Mouse (Mus musculus): ENCODE data around the gene Pus7. TPM values are rescaled to one million over a fixed set of nuclear protein-coding genes. Genes with fewer than 3 reads are reported as not detected.

Gene Pus7
- polyA plus RNA-seq (2015; fragmentation: Nextera tagmentation; extraction: Ambion mirVana), result 15.1 and 19.7 TPM in 2 replicates

DNA sequence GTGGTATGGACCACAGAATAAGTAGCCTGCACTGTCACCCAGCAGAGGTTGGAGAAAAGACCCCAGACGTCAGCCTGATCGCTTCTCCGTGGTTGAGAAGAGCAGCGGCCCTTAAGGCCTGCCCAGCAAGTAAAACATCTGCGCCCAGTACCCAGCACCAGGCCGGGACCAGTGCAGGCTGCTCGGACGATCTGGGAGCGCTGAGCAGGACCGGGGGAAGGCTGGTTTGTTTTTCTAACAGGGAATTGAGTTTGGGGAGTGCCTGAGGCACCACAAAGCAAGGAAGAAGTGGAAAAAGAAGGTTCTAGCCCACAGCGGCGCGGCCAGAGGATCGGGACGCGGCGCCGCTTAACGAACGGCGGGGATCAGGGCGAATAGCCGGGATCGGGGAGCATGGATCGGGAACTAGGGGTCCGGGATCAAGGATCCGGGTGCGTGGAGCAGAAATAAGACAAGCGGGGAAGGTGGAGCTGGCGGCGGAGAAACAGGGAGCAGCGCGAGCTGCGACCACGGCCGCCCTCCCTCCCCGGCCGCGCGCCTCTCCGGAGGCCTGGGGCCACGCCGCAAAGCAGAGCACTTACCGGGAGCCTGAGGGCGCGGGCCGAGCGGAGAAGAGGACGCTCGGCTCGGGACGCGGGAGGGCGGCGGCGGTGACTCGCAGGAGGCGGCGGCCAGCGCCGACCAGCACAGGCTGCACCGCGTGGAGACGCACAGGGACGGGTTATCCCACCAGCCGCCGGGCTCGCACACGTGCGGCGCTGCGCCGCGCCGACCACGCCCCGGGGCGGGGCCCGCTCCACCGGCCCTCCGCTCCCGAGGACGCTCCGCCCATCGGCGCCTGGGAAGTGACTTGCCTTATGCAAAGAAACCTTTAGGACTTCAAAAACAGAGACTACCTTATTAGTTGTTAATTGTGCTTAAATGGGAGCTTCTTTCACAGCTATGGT, at the start of gene Pus7:
Gene Pus7 (minus strand): TSS at position 781 of the 947 bp plus-strand sequence.
- peak; percentile 93 for ATAC-seq (ENCODE audit: low FRiP score)
- WGBS, result under 1% methylated on average over 74 of the region's 86 CpGs
- peak within 1 kb of the TSS; percentile 88 for H3K4me3 ChIP-seq (replicated peaks)
- H3K27me3 ChIP-seq (replicated peaks), result no peaks in the 10 kb centered on the region
- peaks cover 30% of the 10 kb centered on the region for H3K4me1 ChIP-seq
- peak within 1 kb of the TSS; percentile 86 for H3K9ac ChIP-seq (replicated peaks)
- no peaks in the 10 kb centered on the region for H3K9me3 ChIP-seq (replicated peaks)
- peak within 1 kb of the TSS; percentile 74 for H3K4me2 ChIP-seq
- H3K36me3 ChIP-seq, result no peaks in the 10 kb centered on the region
- peak within 1 kb of the TSS; percentile 65 for H3K27ac ChIP-seq (replicated peaks)

DNA sequence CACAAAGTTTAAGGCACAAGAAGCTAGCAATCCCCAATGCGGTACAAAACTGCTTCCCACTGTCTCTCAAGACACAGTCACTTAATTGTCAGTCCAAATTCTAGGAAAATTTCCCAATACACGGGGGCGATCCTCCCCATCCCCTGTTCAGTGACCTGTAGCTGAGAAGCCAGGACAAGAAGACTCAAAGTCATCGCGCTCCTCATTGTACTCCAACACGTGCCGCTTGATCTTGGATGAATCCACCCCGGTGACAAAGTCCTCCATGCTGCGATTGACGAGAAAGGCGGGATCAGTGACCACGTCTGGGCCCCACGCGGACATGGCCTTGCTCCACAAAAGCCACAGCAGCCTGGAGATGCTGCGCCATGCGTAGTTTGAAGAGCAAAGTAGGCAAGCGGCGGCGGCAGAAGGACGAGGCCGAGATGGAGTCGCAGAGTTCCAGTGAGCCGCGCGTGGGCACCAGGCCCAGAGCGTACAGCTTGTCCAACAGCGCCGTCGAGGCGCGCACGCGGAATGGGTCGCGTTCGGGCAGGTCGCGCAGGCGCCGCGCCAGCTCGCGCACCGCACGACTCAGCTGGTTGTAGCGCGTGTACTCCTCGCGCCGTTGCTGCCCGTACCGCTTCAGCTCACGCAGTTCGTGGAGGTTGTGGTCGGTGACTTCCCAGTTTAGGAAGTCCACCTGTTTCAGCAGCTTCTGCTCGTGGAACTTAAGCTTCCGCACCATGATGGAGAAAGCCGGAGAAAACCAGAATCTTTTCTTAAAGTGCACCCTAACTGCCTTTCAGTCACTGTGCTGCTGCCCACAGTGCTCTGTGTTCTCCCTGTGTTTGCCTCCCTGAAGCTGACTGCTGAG, 47.6 kb upstream of the Pus7 start:
- WGBS, result 47% methylated on average over 58 of the region's 58 CpGs
- ATAC-seq (ENCODE audit: low FRiP score), result no peak
- H3K9me3 ChIP-seq (replicated peaks), result no peaks in the 10 kb centered on the region

DNA sequence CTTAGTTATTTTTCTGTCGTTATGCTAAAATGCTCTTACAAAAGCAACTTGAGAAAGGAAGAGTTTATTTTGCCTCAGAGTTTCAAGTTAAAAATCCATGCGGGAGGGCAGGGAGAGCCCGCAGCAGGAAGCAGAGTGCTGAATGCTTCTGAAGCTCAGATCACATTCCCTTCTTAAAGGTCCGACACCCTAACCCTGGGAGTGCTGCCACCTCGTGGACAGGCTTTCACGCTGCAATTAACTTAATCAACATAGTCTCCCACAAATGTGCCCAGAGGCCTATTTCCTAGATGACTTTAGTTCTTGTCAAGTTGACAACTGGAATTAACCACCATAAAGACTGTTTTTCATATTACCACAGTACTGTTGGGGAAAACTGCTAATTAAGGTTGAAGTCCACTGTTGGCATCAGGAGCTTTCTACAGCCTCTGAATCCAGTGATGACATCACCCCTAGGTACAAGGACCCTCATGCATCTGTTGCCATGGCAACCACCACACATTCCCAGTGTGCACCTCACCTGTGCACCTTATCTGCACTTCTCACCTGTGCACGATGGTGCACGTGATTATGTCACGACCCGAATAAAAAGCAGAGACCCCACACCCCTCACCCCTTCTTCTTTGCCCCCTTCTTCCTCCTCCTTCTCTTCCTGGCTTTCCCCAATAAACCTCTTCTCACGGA, 43.0 kb upstream of the Pus7 start:
- 39% methylated on average over 11 of the region's 11 CpGs for WGBS
- no peaks in the 10 kb centered on the region for H3K36me3 ChIP-seq
- no peak overlapping the region for H3K4me3 ChIP-seq (replicated peaks)
- H3K27ac ChIP-seq (replicated peaks), result no peak overlapping the region
- ATAC-seq (ENCODE audit: low FRiP score), result no peak
- 0 out of 2 replicates have a peak, but pooled peaks cover 3% of the 10 kb centered on the region for H3K4me1 ChIP-seq
- H3K4me2 ChIP-seq, result no peak overlapping the region
- peaks cover 12% of the 10 kb centered on the region for H3K27me3 ChIP-seq (replicated peaks)
- no peaks in the 10 kb centered on the region for H3K9me3 ChIP-seq (replicated peaks)
- no peak overlapping the region for H3K9ac ChIP-seq (replicated peaks)

More for the DNA sequence above, 47.6 kb upstream of the Pus7 start:
- Histone ChIP-seq H3K27ac (replicated peaks) (no peak overlapping the region), H3K4me2 (peak overlapping the region; percentile 48), H3K4me1 (0 out of 2 replicates have a peak, but pooled peaks cover 3% of the 10 kb centered on the region), H3K4me3 (replicated peaks) (peak overlapping the region; percentile 24), H3K9ac (replicated peaks) (no peak overlapping the region), H3K36me3 (no peaks in the 10 kb centered on the region), H3K27me3 (replicated peaks) (peaks cover 18% of the 10 kb centered on the region)

DNA sequence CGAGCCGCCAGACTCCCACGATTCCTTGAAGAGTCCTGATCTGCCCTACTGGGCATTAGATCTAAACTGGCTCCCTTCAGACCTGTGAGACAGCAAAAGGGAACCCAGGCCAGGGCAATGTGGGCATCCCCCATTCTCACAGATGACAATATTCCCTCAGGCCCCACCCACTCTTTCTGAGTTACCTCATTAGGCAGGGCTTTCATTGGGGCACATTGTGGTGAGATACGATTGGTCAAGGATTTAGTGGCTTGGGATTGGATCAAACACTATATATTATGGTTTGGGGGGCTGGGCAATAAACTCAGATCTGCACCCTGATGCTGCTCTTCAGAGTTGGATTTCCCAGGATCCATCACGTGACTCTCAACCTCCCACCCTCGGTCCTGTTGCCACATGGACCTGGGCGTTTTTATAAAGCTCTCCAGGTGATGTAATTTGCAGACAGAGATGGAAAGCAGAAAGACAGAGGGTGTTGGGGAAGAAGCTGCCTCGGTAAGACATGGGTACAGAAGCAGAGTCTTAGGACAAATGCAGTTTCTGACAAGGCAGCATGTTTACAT, 40.7 kb upstream of the Pus7 start:
- H3K36me3 ChIP-seq, result peaks cover 12% of the 10 kb centered on the region
- no peak overlapping the region for H3K9ac ChIP-seq (replicated peaks)
- no peak for ATAC-seq (ENCODE audit: low FRiP score)
- no peak overlapping the region for H3K4me2 ChIP-seq
- H3K4me3 ChIP-seq (replicated peaks), result no peak overlapping the region
- H3K9me3 ChIP-seq (replicated peaks), result no peaks in the 10 kb centered on the region
- H3K4me1 ChIP-seq, result no peaks in the 10 kb centered on the region
- H3K27me3 ChIP-seq (replicated peaks), result no peaks in the 10 kb centered on the region
- 80% methylated on average over 8 of the region's 8 CpGs for WGBS
- H3K27ac ChIP-seq (replicated peaks), result no peak overlapping the region

DNA sequence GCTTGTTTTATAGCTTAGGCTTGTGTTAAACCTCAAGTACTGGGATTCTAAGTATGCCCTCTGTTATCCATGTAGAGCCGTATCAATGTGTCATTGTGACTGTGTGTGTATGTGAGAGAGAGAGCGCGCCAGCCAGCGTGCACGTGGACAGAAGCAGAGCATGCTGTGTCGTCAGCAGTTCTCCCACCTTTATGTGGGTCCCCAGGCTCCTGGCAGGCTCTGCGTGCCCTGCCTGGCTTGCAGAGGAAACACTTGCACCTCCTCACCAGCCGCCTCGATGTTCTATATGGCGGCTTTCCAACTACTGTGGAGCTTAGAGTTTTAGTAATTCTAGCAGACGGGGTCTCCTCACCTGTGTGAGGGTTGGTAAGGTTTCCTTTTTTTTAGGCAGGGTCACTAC, 38.8 kb upstream of the Pus7 start:
- WGBS, result 80% methylated on average over 11 of the region's 11 CpGs

DNA sequence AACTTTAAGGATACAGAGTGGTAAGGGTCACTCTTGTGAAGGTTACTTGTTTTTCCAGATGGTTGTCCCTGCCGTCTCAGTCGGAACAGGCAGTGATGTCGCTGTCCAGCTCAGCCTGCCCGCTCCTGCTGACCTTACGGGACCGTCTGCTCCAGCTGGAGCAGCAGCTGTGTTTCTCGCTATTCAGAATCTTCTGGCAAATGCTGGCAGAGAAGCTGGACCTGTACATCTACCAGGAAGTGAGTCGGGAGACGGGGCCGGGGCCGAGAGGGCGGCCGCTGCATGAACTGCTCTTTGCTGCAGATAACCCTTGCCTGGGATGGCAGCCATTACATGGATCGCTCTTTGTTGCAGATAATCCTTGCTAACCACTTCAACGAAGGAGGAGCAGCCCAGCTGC, 33.2 kb upstream of the Pus7 start:
- Histone ChIP-seq H3K9me3 (replicated peaks) (no peaks in the 10 kb centered on the region), H3K36me3 (peaks cover 68% of the 10 kb centered on the region), H3K4me1 (no peaks in the 10 kb centered on the region), H3K9ac (replicated peaks) (no peak overlapping the region), H3K27ac (replicated peaks) (no peak overlapping the region), H3K4me2 (no peak overlapping the region), H3K4me3 (replicated peaks) (no peak overlapping the region), H3K27me3 (replicated peaks) (no peaks in the 10 kb centered on the region)
- WGBS, result 93% methylated on average over 15 of the region's 15 CpGs
- no peak for ATAC-seq (ENCODE audit: low FRiP score)

More for the DNA sequence above, 38.8 kb upstream of the Pus7 start:
- Histone ChIP-seq H3K4me2 (no peak overlapping the region), H3K27ac (replicated peaks) (no peak overlapping the region), H3K27me3 (replicated peaks) (no peaks in the 10 kb centered on the region), H3K9ac (replicated peaks) (no peak overlapping the region), H3K36me3 (peaks cover 23% of the 10 kb centered on the region), H3K4me1 (no peaks in the 10 kb centered on the region), H3K4me3 (replicated peaks) (no peak overlapping the region), H3K9me3 (replicated peaks) (no peaks in the 10 kb centered on the region)
- no peak for ATAC-seq (ENCODE audit: low FRiP score)

DNA sequence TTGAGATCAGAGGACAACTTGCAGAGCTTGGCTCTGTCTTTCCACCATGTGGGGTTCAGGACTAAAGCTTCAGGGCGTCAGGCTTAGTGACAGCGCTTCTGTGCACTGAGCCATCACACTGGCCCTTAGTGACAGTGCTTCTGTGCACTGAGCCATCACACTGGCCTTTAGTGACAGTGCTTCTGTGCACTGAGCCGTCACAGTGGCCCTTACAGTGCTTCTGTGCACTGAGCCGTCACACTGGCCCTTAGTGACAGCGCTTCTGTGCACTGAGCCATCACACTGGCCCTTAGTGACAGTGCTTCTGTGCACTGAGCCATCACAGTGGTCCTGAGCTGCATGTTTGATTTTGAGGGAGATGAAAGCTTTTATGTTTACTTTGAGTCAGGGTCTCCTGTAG, 31.3 kb upstream of the Pus7 start:
- peaks cover 79% of the 10 kb centered on the region for H3K36me3 ChIP-seq
- 80% methylated on average over 5 of the region's 5 CpGs for WGBS

DNA sequence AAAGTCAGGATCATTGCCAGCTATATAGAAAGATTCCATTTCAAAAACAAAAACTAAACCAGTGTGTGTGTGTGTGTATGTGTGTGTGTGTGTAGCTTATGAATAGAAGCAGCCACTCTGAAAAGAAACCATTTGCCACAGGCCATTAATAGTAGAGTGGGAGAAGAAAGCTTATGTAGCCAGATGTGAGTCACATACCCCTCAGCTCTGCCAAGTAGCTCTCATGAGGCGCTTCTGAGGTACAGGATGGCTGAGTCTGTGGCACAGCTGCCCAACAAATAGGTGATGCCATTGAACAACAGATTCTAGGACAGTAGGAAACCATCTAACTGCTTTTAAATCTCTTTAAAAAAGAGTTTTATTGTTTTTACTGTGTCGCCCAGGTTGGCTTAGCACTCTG, 9.2 kb upstream of the Pus7 start:
- Histone ChIP-seq H3K4me1 (peaks cover 18% of the 10 kb centered on the region), H3K9ac (replicated peaks) (no peak overlapping the region), H3K4me2 (no peak overlapping the region), H3K36me3 (peaks cover 35% of the 10 kb centered on the region), H3K27me3 (replicated peaks) (no peaks in the 10 kb centered on the region), H3K9me3 (replicated peaks) (no peaks in the 10 kb centered on the region), H3K27ac (replicated peaks) (no peak overlapping the region), H3K4me3 (replicated peaks) (no peak overlapping the region)
- no peak for ATAC-seq (ENCODE audit: low FRiP score)
- WGBS, result 74% methylated on average over 2 of the region's 2 CpGs

More for the DNA sequence above, 31.3 kb upstream of the Pus7 start:
- no peak overlapping the region for H3K4me3 ChIP-seq (replicated peaks)
- no peaks in the 10 kb centered on the region for H3K9me3 ChIP-seq (replicated peaks)
- H3K27me3 ChIP-seq (replicated peaks), result no peaks in the 10 kb centered on the region
- no peak for ATAC-seq (ENCODE audit: low FRiP score)
- no peak overlapping the region for H3K27ac ChIP-seq (replicated peaks)
- no peak overlapping the region for H3K4me2 ChIP-seq
- H3K9ac ChIP-seq (replicated peaks), result no peak overlapping the region
- H3K4me1 ChIP-seq, result no peaks in the 10 kb centered on the region

DNA sequence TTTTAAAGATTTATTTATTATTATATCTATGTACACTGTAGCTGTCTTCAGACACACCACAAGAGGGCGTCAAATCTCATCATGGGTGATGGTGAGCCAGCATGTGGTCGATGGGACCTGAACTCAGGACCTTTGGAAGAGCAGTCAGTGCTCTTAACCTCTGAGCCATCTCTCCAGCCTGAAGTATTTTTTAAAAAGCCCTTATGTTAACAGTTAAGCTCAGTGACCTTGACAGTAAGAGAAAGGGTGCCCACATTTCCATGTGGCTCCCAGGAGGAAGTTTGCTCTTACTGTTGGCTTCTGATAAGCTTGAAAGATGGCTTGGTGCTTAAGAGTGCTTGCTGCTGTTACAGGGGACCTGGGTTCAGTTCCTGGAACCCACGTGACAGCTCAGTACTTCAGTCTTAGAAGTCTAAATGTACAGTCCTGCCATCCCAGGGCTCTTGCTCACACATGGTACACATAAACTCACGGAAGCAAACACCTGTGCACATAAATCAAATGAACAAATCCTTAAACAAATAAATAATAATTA, 5.6 kb upstream of the Pus7 start:
- Histone ChIP-seq H3K4me2 (no peak overlapping the region), H3K4me3 (replicated peaks) (no peak overlapping the region), H3K9ac (replicated peaks) (no peak overlapping the region), H3K4me1 (peaks cover 22% of the 10 kb centered on the region), H3K9me3 (replicated peaks) (no peaks in the 10 kb centered on the region), H3K27ac (replicated peaks) (no peak overlapping the region), H3K27me3 (replicated peaks) (no peaks in the 10 kb centered on the region), H3K36me3 (peaks cover 16% of the 10 kb centered on the region)
- no peak for ATAC-seq (ENCODE audit: low FRiP score)
- WGBS, result 90% methylated on average over 4 of the region's 4 CpGs

DNA sequence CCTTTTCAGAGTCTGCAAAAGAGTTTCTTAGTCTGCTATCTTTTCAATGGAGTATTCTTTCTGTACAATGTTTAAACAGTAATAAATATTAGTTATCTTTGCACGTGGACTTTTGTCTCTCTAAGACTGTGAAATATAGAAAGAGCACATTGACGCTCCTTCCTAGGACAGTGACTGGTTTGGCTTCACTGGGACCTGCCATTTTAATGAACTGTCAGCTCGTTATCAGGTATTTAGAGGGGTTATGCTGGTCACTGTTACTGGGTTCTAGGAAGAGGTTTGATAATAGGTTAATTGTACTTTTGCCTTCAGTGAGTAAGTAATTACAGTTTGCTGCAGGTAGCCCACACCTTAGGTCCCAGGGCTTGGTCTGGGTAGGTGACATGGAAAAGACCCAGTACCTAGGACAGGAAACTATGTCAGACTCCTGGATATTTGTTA, 4.9 kb upstream of the Pus7 start:
- H3K27me3 ChIP-seq (replicated peaks), result no peaks in the 10 kb centered on the region
- peak overlapping the region; percentile 93 for H3K4me2 ChIP-seq
- H3K4me1 ChIP-seq, result peaks cover 28% of the 10 kb centered on the region
- ATAC-seq (ENCODE audit: low FRiP score), result no peak
- peaks cover 13% of the 10 kb centered on the region for H3K36me3 ChIP-seq
- peak overlapping the region; percentile 96 for H3K9ac ChIP-seq (replicated peaks)
- H3K9me3 ChIP-seq (replicated peaks), result no peaks in the 10 kb centered on the region
- H3K4me3 ChIP-seq (replicated peaks), result peak overlapping the region; percentile 99
- no peak overlapping the region for H3K27ac ChIP-seq (replicated peaks)
- 53% methylated on average over 3 of the region's 3 CpGs for WGBS

All from neural tube, embryonic 15.5 days (tissue).